Mouse (Mus musculus): ENCODE results near the gene Hephl1. TPM values are rescaled to one million over a fixed set of nuclear protein-coding genes. Genes with fewer than 3 reads are reported as not detected.

The Hephl1 gene
- polyA plus RNA-seq, 1 experiment = not detected

- H3K27ac ChIP-seq (ENCODE audit: insufficient read depth, low read length) = no peak overlapping the region
- H3K4me1 ChIP-seq (ENCODE audit: control insufficient read depth, insufficient read depth, low read length) = no peaks in the 10 kb centered on the region
- TF ChIP-seq POLR2A (IDR thresholded peaks at IDR 0.05; ENCODE audit: low read depth, low read length) (no peak), CTCF (IDR thresholded peaks at IDR 0.05; ENCODE audit: borderline replicate concordance, insufficient read depth, low read length) (no peak)
- H3K4me3 ChIP-seq (ENCODE audit: insufficient read depth, low read length) = no peak overlapping the region
Measured at GRCm38 (mm10) chr9:15036807-15037206, 75.1 kb downstream of the Hephl1 start.

- H3K4me3 ChIP-seq (ENCODE audit: insufficient read depth, low read length) = no peak overlapping the region
- no peak overlapping the region for H3K27ac ChIP-seq (ENCODE audit: insufficient read depth, low read length)
- TF ChIP-seq POLR2A (IDR thresholded peaks at IDR 0.05; ENCODE audit: low read depth, low read length) (no peak), CTCF (IDR thresholded peaks at IDR 0.05; ENCODE audit: borderline replicate concordance, insufficient read depth, low read length) (no peak)
- H3K4me1 ChIP-seq (ENCODE audit: control insufficient read depth, insufficient read depth, low read length) = no peaks in the 10 kb centered on the region
Measured at GRCm38 (mm10) chr9:15036405-15036804, 75.5 kb downstream of the Hephl1 start.

- Histone ChIP-seq H3K4me1 (ENCODE audit: control insufficient read depth, insufficient read depth, low read length) (no peaks in the 10 kb centered on the region), H3K27ac (ENCODE audit: insufficient read depth, low read length) (no peak overlapping the region), H3K4me3 (ENCODE audit: insufficient read depth, low read length) (no peak overlapping the region)
- no peak for TF ChIP-seq POLR2A (IDR thresholded peaks at IDR 0.05; ENCODE audit: low read depth, low read length)
- no peak for TF ChIP-seq CTCF (IDR thresholded peaks at IDR 0.05; ENCODE audit: borderline replicate concordance, insufficient read depth, low read length)
Measured at GRCm38 (mm10) chr9:15035979-15036378, 75.9 kb downstream of the Hephl1 start.

- Histone ChIP-seq H3K4me3 (ENCODE audit: insufficient read depth, low read length) (no peak overlapping the region), H3K27ac (ENCODE audit: insufficient read depth, low read length) (no peak overlapping the region), H3K4me1 (ENCODE audit: control insufficient read depth, insufficient read depth, low read length) (no peaks in the 10 kb centered on the region)
- no peak for TF ChIP-seq CTCF (IDR thresholded peaks at IDR 0.05; ENCODE audit: borderline replicate concordance, insufficient read depth, low read length)
Measured at GRCm38 (mm10) chr9:15034546-15035273, 77.2 kb downstream of the Hephl1 start.

- no peak overlapping the region for H3K27ac ChIP-seq (ENCODE audit: insufficient read depth, low read length)
- no peak for TF ChIP-seq POLR2A (IDR thresholded peaks at IDR 0.05; ENCODE audit: low read depth, low read length)
- 0 out of 2 replicates have a peak, but pooled peaks have one; percentile 14 for TF ChIP-seq CTCF (IDR thresholded peaks at IDR 0.05; ENCODE audit: borderline replicate concordance, insufficient read depth, low read length)
- no peaks in the 10 kb centered on the region for H3K4me1 ChIP-seq (ENCODE audit: control insufficient read depth, insufficient read depth, low read length)
- H3K4me3 ChIP-seq (ENCODE audit: insufficient read depth, low read length) = no peak overlapping the region
Measured at GRCm38 (mm10) chr9:15033568-15034160, 78.2 kb downstream of the Hephl1 start.

- TF ChIP-seq POLR2A (IDR thresholded peaks at IDR 0.05; ENCODE audit: low read depth, low read length) (no peak), CTCF (IDR thresholded peaks at IDR 0.05; ENCODE audit: borderline replicate concordance, insufficient read depth, low read length) (no peak)
- no peak overlapping the region for H3K4me3 ChIP-seq (ENCODE audit: insufficient read depth, low read length)
- H3K4me1 ChIP-seq (ENCODE audit: control insufficient read depth, insufficient read depth, low read length) = no peaks in the 10 kb centered on the region
Measured at GRCm38 (mm10) chr9:15032797-15033196, 79.1 kb downstream of the Hephl1 start.

GRCm38 (mm10) chr9:15030771-15031170 is 81.1 kb downstream of the Hephl1 start:
- H3K4me3 ChIP-seq (ENCODE audit: insufficient read depth, low read length) = no peak overlapping the region
- TF ChIP-seq CTCF (IDR thresholded peaks at IDR 0.05; ENCODE audit: borderline replicate concordance, insufficient read depth, low read length) (no peak), POLR2A (IDR thresholded peaks at IDR 0.05; ENCODE audit: low read depth, low read length) (no peak)
- no peak overlapping the region for H3K27ac ChIP-seq (ENCODE audit: insufficient read depth, low read length)
- no peaks in the 10 kb centered on the region for H3K4me1 ChIP-seq (ENCODE audit: control insufficient read depth, insufficient read depth, low read length)

More at GRCm38 (mm10) chr9:15032797-15033196, 79.1 kb downstream of the Hephl1 start:
- no peak overlapping the region for H3K27ac ChIP-seq (ENCODE audit: insufficient read depth, low read length)

GRCm38 (mm10) chr9:15029025-15029727 is 82.7 kb downstream of the Hephl1 start:
- no peak overlapping the region for H3K4me3 ChIP-seq (ENCODE audit: insufficient read depth, low read length)
- no peaks in the 10 kb centered on the region for H3K4me1 ChIP-seq (ENCODE audit: control insufficient read depth, insufficient read depth, low read length)
- no peak for TF ChIP-seq POLR2A (IDR thresholded peaks at IDR 0.05; ENCODE audit: low read depth, low read length)
- peak; percentile 75 for TF ChIP-seq CTCF (IDR thresholded peaks at IDR 0.05; ENCODE audit: borderline replicate concordance, insufficient read depth, low read length)
- no peak overlapping the region for H3K27ac ChIP-seq (ENCODE audit: insufficient read depth, low read length)

GRCm38 (mm10) chr9:15027725-15028124 is 84.2 kb downstream of the Hephl1 start:
- H3K27ac ChIP-seq (ENCODE audit: insufficient read depth, low read length) = no peak overlapping the region
- no peaks in the 10 kb centered on the region for H3K4me1 ChIP-seq (ENCODE audit: control insufficient read depth, insufficient read depth, low read length)
- TF ChIP-seq CTCF (IDR thresholded peaks at IDR 0.05; ENCODE audit: borderline replicate concordance, insufficient read depth, low read length) (no peak), POLR2A (IDR thresholded peaks at IDR 0.05; ENCODE audit: low read depth, low read length) (no peak)

GRCm38 (mm10) chr9:15023049-15023448 is 88.9 kb downstream of the Hephl1 start:
- Histone ChIP-seq H3K27ac (ENCODE audit: insufficient read depth, low read length) (no peak overlapping the region), H3K4me3 (ENCODE audit: insufficient read depth, low read length) (no peak overlapping the region), H3K4me1 (ENCODE audit: control insufficient read depth, insufficient read depth, low read length) (peaks cover 7% of the 10 kb centered on the region)
- TF ChIP-seq CTCF (IDR thresholded peaks at IDR 0.05; ENCODE audit: borderline replicate concordance, insufficient read depth, low read length) = no peak
- no peak for TF ChIP-seq POLR2A (IDR thresholded peaks at IDR 0.05; ENCODE audit: low read depth, low read length)

More at GRCm38 (mm10) chr9:15027725-15028124, 84.2 kb downstream of the Hephl1 start:
- no peak overlapping the region for H3K4me3 ChIP-seq (ENCODE audit: insufficient read depth, low read length)
